Mouse (Mus musculus) monocyte, adult 2 months (primary cell): ENCODE data around the gene Rasgrf2.

Experiments
- DNase-seq, 2 experiments: peaks; one replicate each; pipeline ENCODE4 v3.0.0; 2022; ENCODE audit warnings: low spot score in 2 of 2, low read depth in 1 of 2

Gene Rasgrf2

GRCm38 (mm10) chr13:92041584-92042563, 89.6 kb downstream of the Rasgrf2 start:
- DNase-seq: no peak

- DNase-seq: peak; percentile 26 to 36
Measured at GRCm38 (mm10) chr13:92030364-92031057, 100.9 kb downstream of the Rasgrf2 start.

DNA sequence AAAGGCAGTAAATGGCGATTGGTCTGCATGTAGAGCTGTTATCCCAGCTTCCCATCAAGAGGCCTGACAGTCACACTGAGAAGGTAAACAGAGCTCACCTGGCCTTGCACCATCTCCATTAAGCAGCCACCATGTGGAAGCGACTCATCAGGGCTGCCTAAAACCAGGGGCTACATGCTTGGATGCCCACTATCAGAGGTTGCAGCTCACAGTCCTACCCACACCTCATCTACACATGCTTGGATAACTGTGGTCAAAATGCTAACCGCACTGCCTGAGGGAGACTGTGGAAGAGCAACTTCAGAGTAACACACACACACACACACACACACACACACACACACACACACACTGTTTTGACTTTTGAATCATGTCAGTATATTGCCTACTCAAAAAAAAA, 101.8 kb downstream of the Rasgrf2 start:
- no peak for DNase-seq

DNA sequence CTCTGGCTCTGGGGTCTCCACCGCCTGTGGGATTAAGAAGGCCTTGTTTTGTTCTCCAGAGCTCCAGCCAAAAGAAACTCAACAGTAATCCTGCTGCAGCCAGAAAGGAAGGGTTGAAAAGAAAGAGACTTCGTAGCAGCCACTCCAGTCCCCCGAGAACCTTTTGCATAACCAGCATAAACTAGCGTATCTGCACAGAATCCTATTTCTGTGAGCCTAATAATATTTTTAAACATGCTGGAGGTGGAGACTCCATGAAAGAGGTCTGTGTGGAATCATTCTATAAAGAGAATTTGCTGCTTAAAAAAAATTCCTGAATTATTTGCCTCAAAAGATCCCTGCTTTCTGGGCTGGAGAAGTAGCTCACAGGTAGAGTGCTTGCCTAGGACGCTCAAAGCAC, 103.5 kb downstream of the Rasgrf2 start:
- DNase-seq: no peak

- DNase-seq: no peak
Measured at GRCm38 (mm10) chr13:92026651-92027050, 104.8 kb downstream of the Rasgrf2 start.

- no peak for DNase-seq
Measured at GRCm38 (mm10) chr13:92025124-92025523, 106.3 kb downstream of the Rasgrf2 start.

DNA sequence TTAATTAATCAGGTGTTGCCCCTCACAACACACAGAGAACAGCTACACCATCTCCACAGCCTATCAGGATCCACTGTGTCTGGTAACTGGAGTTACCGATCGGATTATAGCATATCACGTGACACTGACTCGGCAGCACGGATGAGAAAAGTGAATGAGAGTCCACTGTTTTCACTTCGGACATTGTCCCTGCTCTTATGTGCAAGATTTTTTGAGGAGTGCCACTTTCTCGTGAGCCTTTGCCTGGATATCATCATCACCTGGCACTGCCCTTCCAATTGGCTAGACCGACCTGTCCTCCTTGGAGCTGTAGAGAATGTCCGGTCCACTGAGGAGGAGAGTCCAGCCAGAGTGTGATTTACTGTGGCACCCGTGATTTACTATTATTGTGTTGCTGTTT, 109.3 kb downstream of the Rasgrf2 start:
- no peak for DNase-seq

DNA sequence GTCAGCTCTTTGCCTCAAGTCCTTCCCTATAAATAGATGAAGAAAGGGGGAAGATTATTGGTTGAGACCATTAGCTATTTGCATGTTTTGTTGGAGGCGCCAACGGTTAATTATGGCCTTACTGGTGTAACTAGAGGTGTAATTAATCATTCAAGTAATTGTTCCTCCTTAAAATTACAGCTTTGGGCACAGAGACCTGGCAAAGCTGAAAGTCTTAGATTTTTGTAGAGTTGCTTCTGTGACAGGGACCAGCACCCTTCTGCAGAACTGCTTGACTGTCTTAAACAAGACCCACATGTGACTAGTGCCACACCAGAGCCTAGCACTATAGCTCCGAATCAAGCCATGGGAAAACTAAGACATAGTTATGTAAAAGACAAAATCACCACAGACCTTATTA, 134.5 kb downstream of the Rasgrf2 start:
- no peak for DNase-seq

- no peak for DNase-seq
Measured at GRCm38 (mm10) chr13:91991412-91991811, 140.0 kb downstream of the Rasgrf2 start.

- no peak for DNase-seq
Measured at GRCm38 (mm10) chr13:91990709-91991284, 140.7 kb downstream of the Rasgrf2 start.

DNA sequence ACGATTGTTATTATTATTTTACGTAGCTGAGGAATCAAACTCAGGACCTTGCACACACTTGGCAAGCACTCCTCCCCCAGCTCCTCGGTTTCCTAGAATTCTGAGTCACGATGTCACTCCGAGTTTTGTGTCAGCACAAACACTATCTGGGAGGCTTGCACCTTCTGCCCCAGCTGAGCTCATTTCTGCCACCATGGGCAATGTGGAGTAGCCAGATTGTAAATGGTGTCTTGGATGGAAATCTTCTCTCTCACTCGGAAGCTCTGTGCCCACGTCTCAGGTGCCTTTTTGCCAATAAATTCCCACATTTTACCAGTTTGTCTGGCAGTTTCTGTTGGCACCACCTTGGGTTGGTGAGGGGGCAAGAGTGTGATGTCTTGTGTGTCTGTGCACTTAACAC, 143.1 kb downstream of the Rasgrf2 start:
- DNase-seq: no peak

DNA sequence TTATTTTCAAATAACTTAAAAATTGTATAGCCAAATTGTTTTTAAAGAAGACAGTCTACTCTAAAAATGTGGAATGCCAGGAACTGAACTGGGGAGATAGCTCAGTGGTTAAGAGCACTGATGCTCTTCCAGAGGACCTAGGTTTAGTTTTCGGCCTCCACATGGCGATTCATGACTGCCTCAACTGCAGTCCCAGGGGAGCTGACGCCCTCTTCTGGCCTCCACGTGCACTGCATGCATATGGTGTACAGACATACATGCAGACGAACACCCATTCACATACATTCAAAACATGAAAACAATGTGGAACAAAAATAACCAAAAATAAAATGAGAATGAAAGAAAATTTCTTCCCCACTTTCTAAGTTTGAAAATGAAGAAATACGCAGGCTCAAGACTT, 144.5 kb downstream of the Rasgrf2 start:
- DNase-seq: no peak

- DNase-seq: no peak
Measured at GRCm38 (mm10) chr13:91985915-91986589, 145.4 kb downstream of the Rasgrf2 start.

- DNase-seq: no peak
Measured at GRCm38 (mm10) chr13:91985019-91985418, 146.4 kb downstream of the Rasgrf2 start.

DNA sequence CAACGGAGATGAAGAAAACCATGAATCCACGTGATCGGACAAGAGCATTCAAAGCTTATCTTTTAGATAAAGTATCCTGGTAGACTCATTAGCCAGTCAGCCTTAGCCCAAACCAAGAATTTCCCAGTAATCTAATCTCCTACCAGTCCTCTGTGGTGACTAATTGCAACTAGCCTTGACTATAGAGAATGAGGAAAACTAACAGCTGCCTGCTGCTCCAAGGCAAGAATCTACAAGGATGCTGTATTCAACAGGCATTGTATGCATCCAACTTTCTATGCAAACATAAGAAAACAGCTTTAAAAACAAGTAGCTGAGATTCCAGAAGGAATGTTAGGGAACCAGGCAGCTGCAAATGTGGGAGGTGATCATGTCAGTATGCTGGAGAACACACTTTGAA, 149.4 kb downstream of the Rasgrf2 start:
- DNase-seq: no peak

DNA sequence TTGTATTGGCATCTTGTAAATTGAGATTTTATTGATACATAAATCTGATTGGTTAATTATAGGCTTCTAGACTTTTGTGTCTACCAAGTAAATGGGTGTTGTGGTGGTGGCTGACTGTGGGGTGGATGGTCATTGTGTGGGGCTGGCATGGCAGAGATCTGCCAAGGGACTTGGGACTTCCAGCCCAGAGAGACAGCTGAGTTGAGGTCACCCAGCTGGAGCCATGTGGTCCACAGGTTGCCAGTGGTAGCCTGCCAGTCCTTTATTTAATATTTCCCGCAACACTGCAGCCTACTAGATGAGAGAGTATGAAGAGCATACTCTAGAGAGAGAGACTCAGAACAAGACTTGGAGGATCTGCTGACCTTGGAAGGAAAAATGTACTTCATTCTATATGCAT, 150.0 kb downstream of the Rasgrf2 start:
- DNase-seq: no peak

DNA sequence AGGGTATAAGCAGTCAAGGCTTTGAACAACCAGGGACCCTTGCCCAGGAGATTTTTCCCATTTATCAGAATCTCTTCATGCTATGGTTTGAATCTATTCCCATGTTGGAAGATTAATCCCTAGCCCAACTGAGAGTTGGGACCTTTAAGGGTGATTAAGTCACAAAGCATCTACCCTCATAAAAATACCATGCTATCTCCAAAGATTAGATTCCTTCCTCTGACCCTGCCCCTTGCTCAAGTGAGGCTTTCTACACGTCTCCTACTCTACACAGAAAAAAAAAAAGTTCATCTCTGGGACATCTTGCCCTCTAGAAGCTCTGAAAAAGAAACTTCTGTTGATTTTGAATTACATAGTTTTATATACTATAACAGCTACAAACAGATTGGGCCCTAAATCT, 154.5 kb downstream of the Rasgrf2 start:
- DNase-seq: no peak

DNA sequence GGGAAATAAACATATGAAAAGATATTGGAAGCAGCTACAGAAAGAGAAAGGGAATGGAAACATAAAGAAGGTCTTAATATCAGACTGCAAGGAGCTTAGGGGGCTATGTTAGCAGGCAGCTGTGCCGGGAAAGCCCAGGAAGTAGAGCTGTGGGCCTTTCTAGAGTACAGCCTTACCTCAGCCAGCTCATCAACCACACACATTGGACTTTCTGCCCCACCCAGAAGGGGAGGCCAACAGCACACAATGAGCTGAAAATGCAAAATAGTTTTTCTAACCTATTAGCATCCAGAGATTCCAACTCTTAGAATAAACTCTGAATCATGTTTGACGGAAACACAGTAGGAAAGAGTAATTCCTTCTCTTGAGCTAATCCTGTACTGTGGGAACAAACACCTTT, 154.9 kb downstream of the Rasgrf2 start:
- no peak for DNase-seq

GRCm38 (mm10) chr13:91974154-91974553, 157.3 kb downstream of the Rasgrf2 start:
- no peak for DNase-seq

GRCm38 (mm10) chr13:91971246-91971645, 160.2 kb downstream of the Rasgrf2 start:
- no peak for DNase-seq

DNA sequence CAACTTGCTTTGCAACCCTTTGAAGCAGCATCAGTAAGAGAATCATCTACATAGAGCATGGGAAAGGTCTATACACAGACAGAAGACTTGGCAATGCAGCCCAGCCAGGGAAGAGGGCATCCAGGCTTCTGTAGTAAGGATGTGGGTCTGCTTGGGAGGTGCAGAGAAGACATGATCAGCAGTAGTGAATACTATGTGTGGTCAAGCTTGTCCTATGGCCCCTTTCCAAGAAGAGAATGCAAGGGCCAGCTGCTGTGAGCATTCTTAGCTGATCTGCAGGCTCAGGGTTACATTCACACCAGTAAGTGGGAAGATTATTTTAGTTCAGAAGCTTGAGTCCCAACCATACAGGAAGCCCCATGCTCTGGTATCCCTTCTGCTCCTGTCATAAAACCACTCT, 175.0 kb downstream of the Rasgrf2 start:
- DNase-seq: no peak
